Mouse (Mus musculus) urinary bladder, adult 18-20 months (tissue): Measurements from ENCODE around the gene Gm30191.

Experiments
- DNase-seq, 2 experiments: peaks; one replicate each; pipeline ENCODE4 v3.0.0; 2022; ENCODE audit warnings: low spot score in 2 of 2, mixed read lengths in 2 of 2

Gm30191 gene

GRCm38 (mm10) chr4:134246719-134247258, at the start of gene Gm30191:
Gm30191 (plus strand) TSS chr4:134246935.
- no peak for DNase-seq

GRCm38 (mm10) chr4:134199371-134199770, 47.4 kb upstream of the Gm30191 start:
- DNase-seq: no peak

- no peak for DNase-seq
Observed at GRCm38 (mm10) chr4:134202904-134203303, 43.8 kb upstream of the Gm30191 start, which contains the start of gene Gm7534. Gm7534 (minus strand) TSS chr4:134203004.

GRCm38 (mm10) chr4:134203340-134203896, 43.3 kb upstream of the Gm30191 start:
- DNase-seq: no peak

- no peak for DNase-seq
Observed at GRCm38 (mm10) chr4:134206488-134207053, 40.2 kb upstream of the Gm30191 start.

- no peak for DNase-seq
Observed at GRCm38 (mm10) chr4:134222793-134223600, 23.7 kb upstream of the Gm30191 start.

- DNase-seq: no peak
Observed at GRCm38 (mm10) chr4:134227194-134227593, 19.5 kb upstream of the Gm30191 start, which contains the start of gene Catsper4. Catsper4 (minus strand) TSS chr4:134227383.

GRCm38 (mm10) chr4:134230431-134230830, 16.3 kb upstream of the Gm30191 start:
- DNase-seq: no peak

- DNase-seq: no peak
Observed at GRCm38 (mm10) chr4:134234876-134235275, 11.9 kb upstream of the Gm30191 start.

- no peak for DNase-seq
Observed at GRCm38 (mm10) chr4:134237582-134238278, 9.0 kb upstream of the Gm30191 start.

- peak; percentile 85 to 88 for DNase-seq
Observed at GRCm38 (mm10) chr4:134238279-134238651, 8.5 kb upstream of the Gm30191 start, which contains the start of gene Cnksr1. Cnksr1 (minus strand) TSS chr4:134238399.

- no peak for DNase-seq
Observed at GRCm38 (mm10) chr4:134238686-134239085, 8.0 kb upstream of the Gm30191 start.

GRCm38 (mm10) chr4:134243516-134244250, 3.1 kb upstream of the Gm30191 start, which contains the start of gene E130218I03Rik:
E130218I03Rik (plus strand) TSS chr4:134243662.
- DNase-seq: no peak

- DNase-seq: peak; percentile 91 to 95
Observed at GRCm38 (mm10) chr4:134245148-134245843, 1.4 kb upstream of the Gm30191 start, which contains the start of gene Zfp593. Zfp593 (minus strand) TSS chr4:134245592.

- DNase-seq: no peak
Observed at GRCm38 (mm10) chr4:134246256-134246655, 479 bp upstream of the Gm30191 start.

GRCm38 (mm10) chr4:134249651-134250050, 2.9 kb downstream of the Gm30191 start:
- DNase-seq: peak in 1 of 2 experiments; percentile 71

GRCm38 (mm10) chr4:134250116-134250929, 3.6 kb downstream of the Gm30191 start:
- peak in 1 of 2 experiments; percentile 13 for DNase-seq

- no peak for DNase-seq
Observed at GRCm38 (mm10) chr4:134250930-134251240, 4.2 kb downstream of the Gm30191 start.
